Mouse (Mus musculus): ENCODE data around the gene Yipf2. TPM values are rescaled to one million over a fixed set of nuclear protein-coding genes. Genes with fewer than 3 reads are reported as not detected.
"Not testable (repeated sequence)": the region's sequence is repeated elsewhere in the genome, so short reads cannot be mapped to it uniquely, and the experiment has no call there.

Yipf2 gene
- polyA plus RNA-seq, 1 experiment = 16.1 TPM

GRCm38 (mm10) chr9:21601722-21602399 is 9.2 kb upstream of the Yipf2 start:
- no peak overlapping the region for H3K27ac ChIP-seq (ENCODE audit: insufficient read depth, low read depth, low read length)
- H3K4me1 ChIP-seq (ENCODE audit: control insufficient read depth, insufficient read depth, low read length) = peaks cover 12% of the 10 kb centered on the region
- no peak for TF ChIP-seq POLR2A (IDR thresholded peaks at IDR 0.05; ENCODE audit: borderline replicate concordance, low read depth, low read length)
- peak; percentile 70 for TF ChIP-seq CTCF (IDR thresholded peaks at IDR 0.05; ENCODE audit: low read depth, low read length)
- H3K4me3 ChIP-seq (ENCODE audit: insufficient read depth, low read length) = no peak overlapping the region

GRCm38 (mm10) chr9:21601073-21601472 is 8.4 kb upstream of the Yipf2 start:
- peaks cover 7% of the 10 kb centered on the region; the same call in 1 of the 2 replicates for H3K4me1 ChIP-seq (ENCODE audit: control insufficient read depth, insufficient read depth, low read length)
- TF ChIP-seq POLR2A (IDR thresholded peaks at IDR 0.05; ENCODE audit: borderline replicate concordance, low read depth, low read length) (no peak), CTCF (IDR thresholded peaks at IDR 0.05; ENCODE audit: low read depth, low read length) (no peak)
- no peak overlapping the region; the same call in 1 of the 2 replicates for H3K27ac ChIP-seq (ENCODE audit: insufficient read depth, low read depth, low read length)
- H3K4me3 ChIP-seq (ENCODE audit: insufficient read depth, low read length) = no peak overlapping the region

- Histone ChIP-seq H3K4me3 (ENCODE audit: insufficient read depth, low read length) (no peak overlapping the region), H3K4me1 (ENCODE audit: control insufficient read depth, insufficient read depth, low read length) (peaks cover 7% of the 10 kb centered on the region; the same call in 1 of the 2 replicates), H3K27ac (ENCODE audit: insufficient read depth, low read depth, low read length) (no peak overlapping the region)
- TF ChIP-seq CTCF (IDR thresholded peaks at IDR 0.05; ENCODE audit: low read depth, low read length) (no peak), POLR2A (IDR thresholded peaks at IDR 0.05; ENCODE audit: borderline replicate concordance, low read depth, low read length) (no peak)
Observed at GRCm38 (mm10) chr9:21600186-21600585, 7.6 kb upstream of the Yipf2 start.

GRCm38 (mm10) chr9:21598198-21598597 is 5.6 kb upstream of the Yipf2 start:
- H3K4me1 ChIP-seq (ENCODE audit: control insufficient read depth, insufficient read depth, low read length) = peaks cover 16% of the 10 kb centered on the region; the same call in 1 of the 2 replicates
- no peak overlapping the region for H3K4me3 ChIP-seq (ENCODE audit: insufficient read depth, low read length)
- TF ChIP-seq POLR2A (IDR thresholded peaks at IDR 0.05; ENCODE audit: borderline replicate concordance, low read depth, low read length) (no peak), CTCF (IDR thresholded peaks at IDR 0.05; ENCODE audit: low read depth, low read length) (0 out of 2 replicates have a peak, but pooled peaks have one; percentile 17)
- H3K27ac ChIP-seq (ENCODE audit: insufficient read depth, low read depth, low read length) = no peak overlapping the region

- Histone ChIP-seq H3K4me1 (ENCODE audit: control insufficient read depth, insufficient read depth, low read length) (peaks cover 12% of the 10 kb centered on the region; the same call in 1 of the 2 replicates), H3K27ac (ENCODE audit: insufficient read depth, low read depth, low read length) (no peak overlapping the region), H3K4me3 (ENCODE audit: insufficient read depth, low read length) (no peak overlapping the region; the same call in 1 of the 2 replicates)
- TF ChIP-seq POLR2A (IDR thresholded peaks at IDR 0.05; ENCODE audit: borderline replicate concordance, low read depth, low read length) = no peak
- no peak for TF ChIP-seq CTCF (IDR thresholded peaks at IDR 0.05; ENCODE audit: low read depth, low read length)
Observed at GRCm38 (mm10) chr9:21594838-21595237, 2.2 kb upstream of the Yipf2 start.

- Histone ChIP-seq H3K4me1 (ENCODE audit: control insufficient read depth, insufficient read depth, low read length) (peaks cover 12% of the 10 kb centered on the region; the same call in 1 of the 2 replicates), H3K4me3 (ENCODE audit: insufficient read depth, low read length) (peak overlapping the region; percentile 97)
- H3K27ac ChIP-seq (ENCODE audit: insufficient read depth, low read depth, low read length) = not testable (repeated sequence)
Observed at GRCm38 (mm10) chr9:21594350-21594749, 1.7 kb upstream of the Yipf2 start.

- peaks cover 12% of the 10 kb centered on the region; the same call in 1 of the 2 replicates for H3K4me1 ChIP-seq (ENCODE audit: control insufficient read depth, insufficient read depth, low read length)
- peak overlapping the region; percentile 77 for H3K27ac ChIP-seq (ENCODE audit: insufficient read depth, low read depth, low read length)
- peak overlapping the region; percentile 97 for H3K4me3 ChIP-seq (ENCODE audit: insufficient read depth, low read length)
- no peak for TF ChIP-seq CTCF (IDR thresholded peaks at IDR 0.05; ENCODE audit: low read depth, low read length)
- TF ChIP-seq POLR2A (IDR thresholded peaks at IDR 0.05; ENCODE audit: borderline replicate concordance, low read depth, low read length) = no peak
Observed at GRCm38 (mm10) chr9:21593122-21593721, 594 bp upstream of the Yipf2 start.

GRCm38 (mm10) chr9:21591831-21592702 is 561 bp downstream of the Yipf2 start:
- peaks cover 12% of the 10 kb centered on the region; the same call in 1 of the 2 replicates for H3K4me1 ChIP-seq (ENCODE audit: control insufficient read depth, insufficient read depth, low read length)
- peak overlapping the region; percentile 0; the same call in 1 of the 2 replicates for H3K27ac ChIP-seq (ENCODE audit: insufficient read depth, low read depth, low read length)
- peak overlapping the region; percentile 97 for H3K4me3 ChIP-seq (ENCODE audit: insufficient read depth, low read length)
- TF ChIP-seq CTCF (IDR thresholded peaks at IDR 0.05; ENCODE audit: low read depth, low read length) (no peak), POLR2A (IDR thresholded peaks at IDR 0.05; ENCODE audit: borderline replicate concordance, low read depth, low read length) (no peak)

GRCm38 (mm10) chr9:21591127-21591830 is 1.3 kb downstream of the Yipf2 start:
- H3K27ac ChIP-seq (ENCODE audit: insufficient read depth, low read depth, low read length) = no peak overlapping the region
- TF ChIP-seq CTCF (IDR thresholded peaks at IDR 0.05; ENCODE audit: low read depth, low read length) (no peak), POLR2A (IDR thresholded peaks at IDR 0.05; ENCODE audit: borderline replicate concordance, low read depth, low read length) (no peak)
- H3K4me1 ChIP-seq (ENCODE audit: control insufficient read depth, insufficient read depth, low read length) = peaks cover 12% of the 10 kb centered on the region; the same call in 1 of the 2 replicates
- peak overlapping the region; percentile 97; the same call in 1 of the 2 replicates for H3K4me3 ChIP-seq (ENCODE audit: insufficient read depth, low read length)

Measured in bone marrow macrophage, adult 2 months (primary cell).